Mouse (Mus musculus) CH12.LX (cell line): Measurements from ENCODE around the gene Dnaaf3. TPM values are rescaled to one million over a fixed set of nuclear protein-coding genes. Genes with fewer than 3 reads are reported as not detected.

ENCODE experiments used
- DNase-seq: peaks from one replicate; pipeline ENCODE4 v3.0.0-alpha.2; 2013; ENCODE audit errors: extremely low read depth
- H3K27ac ChIP-seq: 2 replicates; pipeline ENCODE4 v1.5.1; 2012; ENCODE audit warnings: low read depth, mild to moderate bottlenecking, control low read depth, moderate library complexity; ENCODE audit not compliant: insufficient read depth
- H3K27me3 ChIP-seq: replicated peaks from 2 replicates; pipeline ENCODE3; 2012; ENCODE audit warnings: inconsistent platforms
- H3K36me3 ChIP-seq, 2 experiments: replicated peaks in 1 of 2; 2 replicates each; pipeline versions ENCODE3 to v1.6.1; 2012; ENCODE audit warnings: inconsistent platforms in 1 of 2, low read length in 1 of 2, mild to moderate bottlenecking in 1 of 2, mixed read lengths in 1 of 2, moderate library complexity in 1 of 2; ENCODE audit not compliant: control insufficient read depth in 1 of 2, insufficient read depth in 1 of 2
- H3K4me1 ChIP-seq, 2 experiments: 2 replicates each; pipeline ENCODE4 v1.6.1; 2012; ENCODE audit warnings: inconsistent platforms in 1 of 2, moderate library complexity in 1 of 2; ENCODE audit not compliant: insufficient read depth in 2 of 2, control insufficient read depth in 1 of 2
- H3K4me2 ChIP-seq: 2 replicates; pipeline ENCODE4 v1.6.1; 2012; ENCODE audit warnings: low read depth, mild to moderate bottlenecking, control low read depth; ENCODE audit not compliant: poor library complexity, insufficient read depth, severe bottlenecking
- H3K4me3 ChIP-seq, 3 experiments: fragments of 150-350 bp in 1 of 3; sonication (generic) in 1 of 3; replicated peaks in 1 of 3; 2 replicates each; pipeline versions ENCODE3 to v1.5.1; 2011 to 2012; ENCODE audit warnings: low read depth in 2 of 3, low read length in 2 of 3, mild to moderate bottlenecking in 2 of 3, moderate library complexity in 2 of 3, control low read depth in 1 of 3, improper control_type of control experiment in 1 of 3, inconsistent platforms in 1 of 3, mixed read lengths in 1 of 3; ENCODE audit not compliant: poor library complexity in 1 of 3
- H3K79me2 ChIP-seq: replicated peaks from 2 replicates; pipeline ENCODE4 v1.6.1; 2012; ENCODE audit warnings: mild to moderate bottlenecking, moderate library complexity; ENCODE audit not compliant: control insufficient read depth, poor library complexity, insufficient read depth, severe bottlenecking; ENCODE audit errors: extremely low read depth
- H3K9ac ChIP-seq: 2 replicates; pipeline ENCODE4 v1.6.1; 2012; ENCODE audit warnings: low read depth, mild to moderate bottlenecking, control low read depth, moderate library complexity; ENCODE audit not compliant: insufficient read depth
- H3K9me3 ChIP-seq: replicated peaks from 2 replicates; pipeline ENCODE3; 2012; ENCODE audit warnings: low read length, inconsistent platforms, mixed read lengths
- BHLHE40 ChIP-seq: IDR thresholded peaks from 2 replicates; pipeline ENCODE4 v1.6.1; 2011; ENCODE audit warnings: mild to moderate bottlenecking, low read depth, low read length, improper control_type of control experiment
- CHD1 ChIP-seq: IDR thresholded peaks from 2 replicates; pipeline ENCODE4 v1.6.1; 2012; ENCODE audit warnings: low read depth, low read length, improper control_type of control experiment, inconsistent platforms
- CHD2 ChIP-seq: IDR thresholded peaks from 2 replicates; pipeline ENCODE4 v1.6.1; 2011; ENCODE audit warnings: low read length, improper control_type of control experiment
- CTCF ChIP-seq, 2 experiments: IDR thresholded peaks in 1 of 2; conservative IDR thresholded peaks in 1 of 2; 2 replicates each; pipeline ENCODE4 v1.5.1; 2011 to 2012; ENCODE audit warnings: low read depth in 2 of 2, low read length in 2 of 2, improper control_type of control experiment in 1 of 2, inconsistent platforms in 1 of 2, mild to moderate bottlenecking in 1 of 2, moderate library complexity in 1 of 2
- E2F4 ChIP-seq: IDR thresholded peaks from 2 replicates; pipeline ENCODE4 v1.6.1; 2011; ENCODE audit warnings: low read depth, low read length, improper control_type of control experiment; ENCODE audit not compliant: insufficient replicate concordance
- ELF1 ChIP-seq: IDR thresholded peaks from 2 replicates; pipeline ENCODE4 v1.6.1; 2014; ENCODE audit warnings: low read depth, mild to moderate bottlenecking, inconsistent platforms, low read length, improper control_type of control experiment
- EP300 ChIP-seq: IDR thresholded peaks from 2 replicates; pipeline ENCODE4 v1.6.1; 2011; ENCODE audit warnings: low read length, improper control_type of control experiment
- ETS1 ChIP-seq: conservative IDR thresholded peaks from 2 replicates; pipeline ENCODE4 v1.6.1; 2012; ENCODE audit warnings: low read depth, mild to moderate bottlenecking, inconsistent platforms, low read length, improper control_type of control experiment, moderate library complexity
- GABPA ChIP-seq: IDR thresholded peaks from 2 replicates; pipeline ENCODE4 v1.6.1; 2012; ENCODE audit warnings: low read depth, low read length, improper control_type of control experiment, inconsistent platforms; ENCODE audit not compliant: insufficient replicate concordance
- HCFC1 ChIP-seq: IDR thresholded peaks from 2 replicates; pipeline ENCODE4 v1.6.1; 2012; ENCODE audit warnings: low read depth, mild to moderate bottlenecking, inconsistent platforms, low read length, improper control_type of control experiment
- IRF4 ChIP-seq: IDR thresholded peaks from 2 replicates; pipeline ENCODE4 v1.6.1; 2014; ENCODE audit warnings: low read depth, mild to moderate bottlenecking, inconsistent platforms, low read length, improper control_type of control experiment
- JUN ChIP-seq: IDR thresholded peaks from 2 replicates; pipeline ENCODE4 v1.6.1; 2011; ENCODE audit warnings: low read depth, mild to moderate bottlenecking, low read length, improper control_type of control experiment, moderate library complexity; ENCODE audit not compliant: insufficient read depth
- JUND ChIP-seq: conservative IDR thresholded peaks from 2 replicates; pipeline ENCODE4 v1.6.1; 2011; ENCODE audit warnings: low read depth, low read length, improper control_type of control experiment
- KAT2A ChIP-seq: IDR thresholded peaks from 2 replicates; pipeline ENCODE4 v1.6.1; 2012; ENCODE audit warnings: low read length, improper control_type of control experiment, inconsistent platforms; ENCODE audit not compliant: insufficient replicate concordance
- MAFK ChIP-seq: IDR thresholded peaks from 2 replicates; pipeline ENCODE4 v1.6.1; 2011; ENCODE audit warnings: low read length, improper control_type of control experiment; ENCODE audit not compliant: insufficient replicate concordance
- MAX ChIP-seq: IDR thresholded peaks from 2 replicates; pipeline ENCODE4 v1.6.1; 2011; ENCODE audit warnings: low read length, improper control_type of control experiment
- MAZ ChIP-seq: IDR thresholded peaks from 2 replicates; pipeline ENCODE4 v1.6.1; 2012; ENCODE audit warnings: low read depth, mild to moderate bottlenecking, inconsistent platforms, low read length, improper control_type of control experiment, moderate library complexity
- MEF2A ChIP-seq: IDR thresholded peaks from 2 replicates; pipeline ENCODE4 v1.6.1; 2014; ENCODE audit warnings: low read depth, mild to moderate bottlenecking, inconsistent platforms, low read length, improper control_type of control experiment, borderline replicate concordance
- MXI1 ChIP-seq: IDR thresholded peaks from 2 replicates; pipeline ENCODE4 v1.6.1; 2011; ENCODE audit warnings: mild to moderate bottlenecking, low read depth, low read length, improper control_type of control experiment
- MYC ChIP-seq: IDR thresholded peaks from 2 replicates; pipeline ENCODE4 v1.6.1; 2011; ENCODE audit warnings: low read depth, mild to moderate bottlenecking, improper control_type of control experiment, low read length
- NELFE ChIP-seq: IDR thresholded peaks from 2 replicates; pipeline ENCODE4 v1.6.1; 2011; ENCODE audit warnings: low read depth, low read length, improper control_type of control experiment
- NRF1 ChIP-seq: IDR thresholded peaks from 2 replicates; pipeline ENCODE4 v1.6.1; 2014; ENCODE audit warnings: low read depth, mild to moderate bottlenecking, inconsistent platforms, low read length, improper control_type of control experiment, moderate library complexity
- PAX5 ChIP-seq: IDR thresholded peaks from 2 replicates; pipeline ENCODE4 v1.6.1; 2012; ENCODE audit warnings: low read length, inconsistent platforms, mixed read lengths
- POLR2A ChIP-seq: IDR thresholded peaks from 2 replicates; pipeline ENCODE4 v1.6.1; 2011; ENCODE audit warnings: low read depth, mild to moderate bottlenecking, improper control_type of control experiment, low read length
- POLR2AphosphoS2 ChIP-seq: IDR thresholded peaks from 2 replicates; pipeline ENCODE4 v1.6.1; 2011; ENCODE audit warnings: low read depth, low read length, improper control_type of control experiment
- RAD21 ChIP-seq: IDR thresholded peaks from 2 replicates; pipeline ENCODE4 v1.6.1; 2011; ENCODE audit warnings: low read depth, mild to moderate bottlenecking, low read length, improper control_type of control experiment, moderate library complexity
- RCOR1 ChIP-seq: conservative IDR thresholded peaks from 2 replicates; pipeline ENCODE4 v1.6.1; 2012; ENCODE audit warnings: low read depth, mild to moderate bottlenecking, inconsistent platforms, low read length, improper control_type of control experiment
- SIN3A ChIP-seq: IDR thresholded peaks from 2 replicates; pipeline ENCODE4 v1.6.1; 2012; ENCODE audit warnings: low read length, improper control_type of control experiment, inconsistent platforms
- SMC3 ChIP-seq: IDR thresholded peaks from 2 replicates; pipeline ENCODE4 v1.6.1; 2011; ENCODE audit warnings: low read depth, low read length, improper control_type of control experiment
- TBP ChIP-seq: conservative IDR thresholded peaks from 2 replicates; pipeline ENCODE4 v1.6.1; 2011; ENCODE audit warnings: low read depth, low read length, improper control_type of control experiment
- TCF12 ChIP-seq: IDR thresholded peaks from 2 replicates; pipeline ENCODE4 v1.6.1; 2014; ENCODE audit warnings: low read depth, mild to moderate bottlenecking, inconsistent platforms, low read length, improper control_type of control experiment
- UBTF ChIP-seq: IDR thresholded peaks from 2 replicates; pipeline ENCODE4 v1.6.1; 2012; ENCODE audit warnings: low read depth, mild to moderate bottlenecking, inconsistent platforms, low read length, improper control_type of control experiment, moderate library complexity
- USF1 ChIP-seq: IDR thresholded peaks from 2 replicates; pipeline ENCODE4 v1.6.1; 2014; ENCODE audit warnings: low read depth, mild to moderate bottlenecking, inconsistent platforms, low read length, improper control_type of control experiment
- USF2 ChIP-seq: conservative IDR thresholded peaks from 2 replicates; pipeline ENCODE4 v1.6.1; 2011; ENCODE audit warnings: low read depth, low read length, improper control_type of control experiment
- ZC3H11A ChIP-seq: IDR thresholded peaks from 2 replicates; pipeline ENCODE4 v1.6.1; 2012; ENCODE audit warnings: low read depth, mild to moderate bottlenecking, inconsistent platforms, low read length, improper control_type of control experiment
- ZKSCAN1 ChIP-seq: IDR thresholded peaks from 2 replicates; pipeline ENCODE4 v1.6.1; 2012; ENCODE audit warnings: low read depth, inconsistent platforms, low read length, improper control_type of control experiment, borderline replicate concordance
- ZMIZ1 ChIP-seq: IDR thresholded peaks from 2 replicates; pipeline ENCODE4 v1.6.1; 2012; ENCODE audit warnings: low read depth, mild to moderate bottlenecking, inconsistent platforms, low read length, improper control_type of control experiment
- ZNF384 ChIP-seq: IDR thresholded peaks from 2 replicates; pipeline ENCODE4 v1.6.1; 2012; ENCODE audit warnings: low read depth, low read length, improper control_type of control experiment, inconsistent platforms
- dilution Hi-C: fragments of 300-500 bp; cut with MboI; formaldehyde crosslinking; loops from 2 replicates; pipeline ENCODE4 v1.14.3; 2020; ENCODE audit warnings: low sequenced_read_pairs; ENCODE audit not compliant: extremely low pct_unique_long_range_greater_than_20kb, extremely low pct_ligation_motif_present
- in situ Hi-C: fragments of 300-500 bp; cut with MboI; formaldehyde crosslinking; loops from 3 replicates; pipeline ENCODE4 v1.14.3; 2019; ENCODE audit warnings: low sequenced_read_pairs, low pct_ligation_motif_present, low pct_unique_long_range_greater_than_20kb, mixed read lengths
- polyA plus RNA-seq: library from polyadenylated mRNA; unstranded; fragments of >175 nt; gene quantifications from 2 replicates; pipeline ENCODE4 v1.2.1, GENCODE M21; 2012; ENCODE audit warnings: low read depth; ENCODE audit not compliant: insufficient read length
- total RNA-seq, 2 experiments: library from RNA; depleted of rRNA; stranded (reverse); fragments of 300-350 nt in 1 of 2; fragments of >200 nt in 1 of 2; gene quantifications; 2 replicates each; pipeline ENCODE4 v1.2.3; 2012 to 2014

The Dnaaf3 gene
- total and polyA plus RNA-seq, 3 experiments, result 0.16 to 0.83 (median 0.59) TPM

GRCm38 (mm10) chr7:4504646-4505435 lies 27.4 kb downstream of the Dnaaf3 start:
- Histone ChIP-seq H3K79me2 (peaks cover 15% of the 10 kb centered on the region), H3K9me3 (no peaks in the 10 kb centered on the region), H3K4me1 (peaks cover 24 to 39% of the 10 kb centered on the region in 2 experiments), H3K36me3 (peaks cover 0 to under 1% of the 10 kb centered on the region in 2 experiments), H3K27me3 (no peaks in the 10 kb centered on the region), H3K27ac (peak overlapping the region; percentile 97), H3K4me2 (peak overlapping the region; percentile 80), H3K4me3 (peak overlapping the region in 1 of 3 experiments; percentile 36), H3K9ac (peak overlapping the region; percentile 70)
- DNase-seq, result peak; percentile 92
- peak; percentile 57 for TF ChIP-seq HCFC1
- peak; percentile 82 for TF ChIP-seq MAFK
- TF ChIP-seq ZC3H11A, result no peak
- peak; percentile 34; the same call in 1 of the 2 replicates for TF ChIP-seq ZNF384
- TF ChIP-seq POLR2AphosphoS2, result no peak
- TF ChIP-seq GABPA, result no peak
- TF ChIP-seq EP300, result 0 out of 2 replicates have a peak, but pooled peaks have one; percentile 9
- TF ChIP-seq NRF1, result no peak
- peak; percentile 64 for TF ChIP-seq ETS1
- no peak for TF ChIP-seq MXI1
- no peak for TF ChIP-seq USF2
- TF ChIP-seq RCOR1, result no peak
- TF ChIP-seq MAZ, result peak; percentile 60; the same call in 1 of the 2 replicates
- TF ChIP-seq CHD2, result peak; percentile 69
- no peak for TF ChIP-seq JUN
- TF ChIP-seq IRF4, result peak; percentile 57
- TF ChIP-seq JUND, result no peak
- TF ChIP-seq TCF12, result peak; percentile 45; the same call in 1 of the 2 replicates
- TF ChIP-seq ZMIZ1, result no peak
- TF ChIP-seq SIN3A, result no peak
- no peak for TF ChIP-seq E2F4
- TF ChIP-seq RAD21, result no peak
- no peak for TF ChIP-seq CHD1
- TF ChIP-seq MEF2A, result 0 out of 2 replicates have a peak, but pooled peaks have one; percentile 57
- no peak for TF ChIP-seq PAX5
- TF ChIP-seq SMC3, result no peak
- TF ChIP-seq USF1, result no peak
- TF ChIP-seq BHLHE40, result no peak
- no peak for TF ChIP-seq ZKSCAN1
- TF ChIP-seq TBP, result no peak
- no peak for TF ChIP-seq MYC
- no peak for TF ChIP-seq KAT2A
- peak; percentile 35; the same call in 1 of the 2 replicates for TF ChIP-seq POLR2A
- TF ChIP-seq CTCF (conservative IDR thresholded peaks at IDR 0.05 in 1 of 2, IDR thresholded peaks at IDR 0.05 in 1 of 2; ENCODE audit: low read depth in 2 of 2, low read length in 2 of 2), result no peak
- no peak for TF ChIP-seq MAX
- peak; percentile 81 for TF ChIP-seq ELF1
- no peak for TF ChIP-seq UBTF
- TF ChIP-seq NELFE, result peak; percentile 8; the same call in 1 of the 2 replicates
- dilution Hi-C loops (no loop called here), in situ Hi-C loops (no loop called here)
